Mouse (Mus musculus) cerebellum, postnatal 10 days (tissue): Measurements from ENCODE around the gene Cfap61.
A peak's percentile ranks its signal among the peaks of the same experiment; 100 is the strongest.

Experiments used
- DNase-seq, 2 experiments: peaks; one replicate each; pipeline ENCODE4 v3.0.0; 2021; ENCODE audit warnings: mixed read lengths in 2 of 2

The Cfap61 gene

GRCm38 (mm10) chr2:145950239-145950638, 15.7 kb downstream of the Cfap61 start:
- no peak for DNase-seq

GRCm38 (mm10) chr2:145952726-145953125, 18.1 kb downstream of the Cfap61 start:
- no peak for DNase-seq

GRCm38 (mm10) chr2:145955844-145956243, 21.3 kb downstream of the Cfap61 start:
- no peak for DNase-seq

GRCm38 (mm10) chr2:145956318-145956717, 21.7 kb downstream of the Cfap61 start:
- peak in 1 of 2 experiments; percentile 13 for DNase-seq

GRCm38 (mm10) chr2:145957450-145957849, 22.9 kb downstream of the Cfap61 start:
- DNase-seq: peak; percentile 55 to 81

GRCm38 (mm10) chr2:145958097-145958496, 23.5 kb downstream of the Cfap61 start:
- DNase-seq: peak in 1 of 2 experiments; percentile 50

GRCm38 (mm10) chr2:145958551-145958950, 24.0 kb downstream of the Cfap61 start:
- DNase-seq: peak; percentile 49 to 50

GRCm38 (mm10) chr2:145961861-145962260, 27.3 kb downstream of the Cfap61 start:
- DNase-seq: peak; percentile 76 to 81

- DNase-seq: peak; percentile 97 to 98
Measured at GRCm38 (mm10) chr2:145970751-145971150, 36.2 kb downstream of the Cfap61 start.

- DNase-seq: peak; percentile 95 to 96
Measured at GRCm38 (mm10) chr2:145971237-145972010, 36.8 kb downstream of the Cfap61 start.

GRCm38 (mm10) chr2:145972571-145972970, 38.0 kb downstream of the Cfap61 start:
- no peak for DNase-seq

GRCm38 (mm10) chr2:145979616-145980015, 45.0 kb downstream of the Cfap61 start:
- DNase-seq: peak in 1 of 2 experiments; percentile 65

GRCm38 (mm10) chr2:145980881-145981280, 46.3 kb downstream of the Cfap61 start:
- peak; percentile 46 to 49 for DNase-seq

- peak; percentile 75 to 78 for DNase-seq
Measured at GRCm38 (mm10) chr2:145981699-145982112, 47.1 kb downstream of the Cfap61 start.

- peak; percentile 58 for DNase-seq
Measured at GRCm38 (mm10) chr2:145982317-145983045, 47.9 kb downstream of the Cfap61 start.

GRCm38 (mm10) chr2:145987757-145988156, 53.2 kb downstream of the Cfap61 start:
- DNase-seq: no peak

GRCm38 (mm10) chr2:145990446-145990845, 55.9 kb downstream of the Cfap61 start:
- no peak for DNase-seq

- no peak for DNase-seq
Measured at GRCm38 (mm10) chr2:145996472-145996871, 61.9 kb downstream of the Cfap61 start.

- DNase-seq: no peak
Measured at GRCm38 (mm10) chr2:145997956-145998525, 63.5 kb downstream of the Cfap61 start.

- no peak for DNase-seq
Measured at GRCm38 (mm10) chr2:146008801-146009200, 74.2 kb downstream of the Cfap61 start.

- no peak for DNase-seq
Measured at GRCm38 (mm10) chr2:146009596-146010349, 75.2 kb downstream of the Cfap61 start.

- DNase-seq: no peak
Measured at GRCm38 (mm10) chr2:146010816-146011215, 76.2 kb downstream of the Cfap61 start.
